Mouse (Mus musculus): ENCODE measurements around the gene St6gal2.
A peak's percentile ranks its signal among the peaks of the same experiment; 100 is the strongest.

The St6gal2 gene

DNA sequence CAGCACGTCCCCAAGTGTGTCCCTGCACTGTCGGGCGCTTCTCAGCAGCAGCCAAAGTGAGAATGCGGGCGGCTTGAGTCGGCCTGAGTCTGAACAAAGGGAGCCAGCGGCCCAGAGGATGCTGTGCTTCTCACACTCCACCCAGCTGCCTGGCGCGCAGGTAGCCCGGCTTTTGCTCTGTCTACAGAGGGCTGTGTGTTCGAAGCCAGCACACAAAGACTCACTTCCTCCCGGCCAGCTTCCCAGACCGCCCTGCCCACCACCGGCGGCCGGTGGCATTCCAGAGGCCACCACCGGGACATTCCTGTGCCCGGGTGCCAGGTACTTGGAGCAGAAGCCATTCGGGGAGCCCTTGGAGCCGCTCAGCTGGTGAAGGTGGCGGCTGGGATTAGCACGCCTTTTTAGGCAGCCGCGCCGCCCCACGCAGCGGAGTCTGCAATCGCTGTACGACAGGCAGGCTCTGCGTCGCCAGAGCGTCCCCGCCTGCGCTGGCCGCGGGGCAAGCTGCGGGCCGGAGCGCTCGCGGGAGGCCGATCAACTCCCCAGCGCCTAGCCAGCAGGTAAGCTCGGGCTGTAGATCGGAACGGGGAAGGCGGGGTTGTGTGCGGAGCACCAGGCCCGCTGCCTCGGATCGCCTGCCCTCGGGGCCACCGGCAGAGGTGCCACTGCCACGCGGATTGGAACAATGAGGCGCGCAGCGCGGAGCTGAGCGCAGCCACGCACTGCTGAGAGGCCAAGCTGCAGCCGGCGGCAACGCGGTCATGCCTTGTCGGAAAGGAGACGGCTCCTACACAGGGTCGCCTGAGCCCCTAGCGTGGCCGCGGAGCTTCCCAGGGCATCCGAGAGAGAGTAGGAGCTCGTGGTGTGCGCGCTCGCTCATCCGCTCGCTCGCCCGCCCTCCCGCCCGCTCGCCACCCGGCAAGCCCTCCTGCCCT is at the start of gene St6gal2:
Gene St6gal2 (plus strand): TSS at position 133 of the 935 bp plus-strand sequence.
- peak; percentile 81 to 83 for DNase-seq (ENCODE audit: low spot score in 2 of 2)

DNA sequence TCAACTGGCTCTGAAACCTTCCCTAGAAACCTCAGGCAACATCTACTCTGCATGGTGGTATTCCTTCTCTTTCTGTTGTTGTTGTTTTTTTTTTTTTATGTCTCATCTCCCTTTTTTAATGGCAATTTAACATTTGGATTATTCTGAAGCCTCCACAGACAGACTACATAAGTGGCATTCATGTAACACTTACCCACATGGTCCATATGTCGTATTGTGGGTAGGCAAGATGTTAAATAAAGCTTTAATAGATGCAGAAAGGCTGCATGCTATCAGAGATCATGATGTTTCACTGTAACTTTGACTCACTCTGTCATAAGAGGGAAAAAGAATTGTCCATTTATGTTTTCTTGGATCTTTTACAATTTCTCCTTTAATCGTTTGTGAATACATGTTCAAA is 39.1 kb upstream of the St6gal2 start:
- no peak for DNase-seq (ENCODE audit: low spot score in 2 of 2)

DNA sequence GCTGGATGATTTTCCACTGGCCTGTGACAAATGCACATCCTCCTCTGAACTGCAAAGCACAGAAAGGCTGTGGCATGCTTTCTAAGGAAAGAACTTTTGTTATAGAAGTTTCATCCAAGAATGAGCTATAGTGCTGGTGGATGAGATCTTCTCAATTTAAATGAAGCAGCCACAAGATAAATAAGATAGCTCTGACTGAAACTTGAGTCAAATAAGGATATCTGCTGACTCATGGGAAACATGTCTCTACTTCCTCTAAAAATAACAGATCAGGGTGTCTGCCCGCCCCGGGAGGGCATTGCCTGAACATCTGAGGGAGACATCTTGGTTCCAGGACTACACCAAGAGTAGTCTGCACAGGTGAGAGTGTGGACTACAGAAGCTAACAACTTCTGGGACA is 28.7 kb upstream of the St6gal2 start:
- no peak for DNase-seq (ENCODE audit: low spot score in 2 of 2)

DNA sequence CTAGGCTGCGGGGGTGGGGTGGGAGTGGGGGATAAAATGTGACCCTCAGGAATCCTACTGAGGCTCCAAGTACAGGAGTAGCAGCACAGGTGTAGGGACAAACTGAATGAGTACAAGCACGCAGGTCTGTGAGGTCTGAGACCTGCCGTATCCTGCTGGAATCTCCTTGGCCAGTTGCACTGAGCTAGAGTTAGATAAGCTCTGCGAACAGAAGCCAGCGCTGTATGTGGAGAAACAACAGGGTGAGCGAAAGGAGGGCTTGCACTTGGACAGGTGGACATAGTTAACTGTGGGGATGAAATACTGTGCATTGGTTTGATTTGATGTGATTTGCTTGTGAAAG is 974 bp downstream of the St6gal2 start:
- peak in 1 of 2 experiments; percentile 30 for DNase-seq (ENCODE audit: low spot score in 2 of 2)

DNA sequence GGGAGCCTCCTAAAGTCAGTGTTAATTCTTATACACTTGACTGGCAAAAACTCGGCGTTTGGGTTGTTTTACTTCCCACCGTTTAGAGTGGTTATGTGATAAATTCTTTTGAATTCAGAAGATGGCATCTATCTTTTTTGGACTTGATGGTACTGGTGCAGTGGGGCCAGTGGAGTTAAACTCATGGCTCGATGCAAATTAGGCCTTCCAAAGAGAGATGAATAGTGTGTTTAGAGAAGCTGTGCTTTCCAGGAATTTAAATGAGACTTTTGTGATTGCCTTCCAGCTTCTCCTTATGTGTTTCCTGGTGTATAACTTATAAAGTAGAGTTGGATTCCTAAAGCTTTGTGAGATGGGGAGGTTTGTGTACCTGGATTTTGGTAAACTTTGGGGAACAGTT is 1.5 kb downstream of the St6gal2 start:
- no peak for DNase-seq (ENCODE audit: low spot score in 2 of 2)

DNA sequence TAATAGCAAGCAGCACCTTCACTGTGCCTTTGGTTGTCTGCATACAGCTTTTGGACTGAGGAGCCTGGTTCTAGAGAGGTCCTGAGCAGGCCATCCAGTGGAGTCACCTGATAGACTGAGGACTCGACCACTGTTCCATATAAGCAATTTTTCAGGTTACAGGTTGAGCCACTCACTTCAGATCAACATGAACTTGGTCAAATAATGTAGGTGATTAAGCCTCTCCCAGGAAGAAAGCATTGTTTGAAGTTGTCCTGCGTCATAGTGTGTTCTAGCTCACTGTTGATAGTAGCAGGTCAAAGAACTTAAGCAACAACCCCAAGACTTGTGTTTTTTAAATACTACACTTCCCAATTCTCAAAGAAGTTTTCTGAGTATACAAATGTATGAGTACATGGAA is 5.8 kb downstream of the St6gal2 start:
- DNase-seq (ENCODE audit: low spot score in 2 of 2), result no peak

DNA sequence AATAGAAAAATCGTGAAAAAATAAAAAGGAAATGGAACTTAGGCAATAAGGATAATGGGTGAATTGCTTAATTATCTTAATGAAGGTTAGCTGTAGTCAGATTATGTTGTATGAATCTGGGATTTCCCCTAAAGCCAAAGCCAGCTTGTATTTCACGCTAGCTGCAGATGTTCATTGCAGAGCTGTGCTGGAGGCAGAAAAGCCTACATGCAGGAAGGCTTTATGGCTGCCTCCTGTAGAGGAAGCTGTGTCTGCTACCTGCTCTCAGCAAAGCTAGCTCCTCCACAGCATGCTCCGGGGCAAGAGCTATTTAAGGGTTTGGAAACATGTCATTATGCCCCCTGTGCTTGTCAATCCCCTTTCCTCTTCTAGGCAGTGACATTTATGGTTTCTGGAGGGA is 9.3 kb downstream of the St6gal2 start:
- DNase-seq (ENCODE audit: low spot score in 2 of 2), result no peak

DNA sequence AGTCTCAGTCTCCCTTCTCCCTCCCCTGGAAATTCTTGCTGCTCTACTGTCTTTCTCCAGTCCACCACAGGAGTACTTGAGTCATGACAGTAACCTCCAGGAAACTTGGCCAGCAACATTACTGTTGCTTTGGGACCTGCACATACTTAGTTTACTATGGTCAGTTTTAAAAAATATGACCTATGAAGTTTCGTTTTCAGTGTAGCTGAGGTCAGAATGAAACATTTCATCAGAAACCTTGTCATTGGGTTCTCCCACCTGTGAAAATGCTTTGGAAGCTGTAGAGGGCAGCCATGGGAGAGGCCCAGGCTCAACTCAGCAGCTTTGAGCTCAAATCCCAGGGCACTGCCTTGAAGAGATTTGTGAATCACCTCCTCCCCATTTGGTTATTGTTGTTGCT is 15.0 kb downstream of the St6gal2 start:
- no peak for DNase-seq (ENCODE audit: low spot score in 2 of 2)

DNA sequence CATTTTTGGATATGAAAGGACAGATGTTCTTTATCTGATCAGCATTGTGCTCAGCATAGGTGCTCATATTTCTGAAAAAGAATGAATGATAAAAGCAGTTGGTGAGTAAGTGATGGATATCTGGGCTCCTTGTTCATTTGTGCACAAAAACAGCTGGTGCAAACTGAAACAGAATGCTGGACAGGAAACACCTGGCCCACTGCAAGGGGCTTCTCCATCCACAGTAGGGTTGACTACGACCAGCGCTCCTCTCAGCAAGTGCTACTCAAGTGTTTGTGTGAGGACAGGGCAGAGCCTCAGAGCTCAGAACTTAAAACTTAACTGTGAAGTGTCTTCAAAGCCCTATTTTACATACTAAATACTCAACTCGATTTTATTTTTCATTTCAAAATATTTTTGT is 22.4 kb downstream of the St6gal2 start:
- DNase-seq (ENCODE audit: low spot score in 2 of 2), result no peak

DNA sequence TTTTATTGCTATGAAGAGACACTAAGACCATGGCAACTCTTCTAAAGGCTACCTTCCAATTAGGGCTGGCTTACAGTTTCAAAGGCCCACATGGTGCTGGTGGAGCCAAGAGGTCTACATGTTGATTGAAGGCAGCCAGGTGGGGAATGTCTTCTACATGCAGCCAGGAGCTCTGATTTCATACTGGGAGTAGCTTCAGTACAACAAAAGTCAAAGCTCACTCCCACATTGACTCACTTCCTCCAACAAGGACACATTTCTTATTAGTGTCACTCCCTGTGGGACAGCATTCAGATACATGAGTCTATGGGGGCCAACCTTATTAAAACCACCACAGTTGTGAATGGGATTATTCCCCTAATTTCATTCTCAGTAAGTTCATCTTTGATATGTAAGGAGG is 23.8 kb downstream of the St6gal2 start:
- DNase-seq (ENCODE audit: low spot score in 2 of 2), result no peak

DNA sequence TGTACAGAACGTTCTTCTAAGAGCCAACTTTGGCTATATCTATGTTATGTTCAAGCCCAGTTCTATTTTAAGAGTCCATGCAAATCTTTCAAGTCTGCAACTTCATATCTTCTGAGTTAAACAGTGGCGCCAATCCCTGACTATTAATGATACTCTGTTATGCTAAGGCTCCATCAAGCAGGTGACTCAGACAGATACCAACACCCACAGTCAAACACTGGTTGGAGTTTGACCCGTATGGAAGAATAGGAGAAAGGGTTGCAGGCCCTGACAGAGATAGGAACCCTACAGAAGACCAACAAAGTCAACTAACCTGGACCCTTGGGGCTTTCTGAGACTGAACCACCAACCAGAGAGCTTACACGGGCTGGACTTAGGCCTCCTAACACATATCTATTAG is 30.8 kb downstream of the St6gal2 start:
- DNase-seq (ENCODE audit: low spot score in 2 of 2), result no peak

DNA sequence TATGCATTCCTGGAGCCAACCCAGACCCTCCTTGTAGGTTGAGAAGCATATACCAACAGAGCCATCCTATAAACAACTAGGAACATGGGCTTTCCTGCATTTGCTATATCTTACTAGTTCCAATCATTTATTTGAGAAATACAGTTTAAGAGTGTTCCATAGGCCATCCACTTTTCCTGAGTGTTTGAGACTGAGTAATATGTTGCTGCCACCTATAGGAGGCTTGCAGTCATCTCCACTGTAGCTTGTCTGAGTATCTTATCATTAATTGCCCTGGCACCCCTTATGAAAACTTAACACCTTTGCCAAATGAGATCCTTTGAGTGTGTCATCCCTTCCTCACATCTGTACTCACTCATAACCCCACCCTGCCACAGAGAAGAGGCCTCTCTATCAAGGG is 32.2 kb downstream of the St6gal2 start:
- no peak for DNase-seq (ENCODE audit: low spot score in 2 of 2)

DNA sequence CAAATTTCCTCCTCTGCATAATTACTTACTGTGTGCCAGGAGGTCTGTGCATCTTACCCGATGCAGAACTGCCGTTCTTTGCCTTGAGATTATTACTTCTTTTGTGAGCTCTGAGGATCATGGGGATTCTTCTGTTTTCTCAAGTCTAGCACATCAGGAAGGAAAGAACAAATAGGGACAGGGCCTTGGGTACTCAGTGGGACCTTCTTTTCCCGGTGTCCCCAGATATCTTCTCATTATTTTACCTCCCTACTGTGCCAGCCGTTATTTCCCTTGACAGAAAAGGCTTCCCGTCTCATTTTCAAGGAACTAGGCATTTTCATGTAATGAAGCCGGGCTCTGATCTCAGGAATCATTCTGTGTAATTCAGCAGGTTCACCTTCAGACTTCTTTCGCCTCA is 34.2 kb downstream of the St6gal2 start:
- no peak for DNase-seq (ENCODE audit: low spot score in 2 of 2)

DNA sequence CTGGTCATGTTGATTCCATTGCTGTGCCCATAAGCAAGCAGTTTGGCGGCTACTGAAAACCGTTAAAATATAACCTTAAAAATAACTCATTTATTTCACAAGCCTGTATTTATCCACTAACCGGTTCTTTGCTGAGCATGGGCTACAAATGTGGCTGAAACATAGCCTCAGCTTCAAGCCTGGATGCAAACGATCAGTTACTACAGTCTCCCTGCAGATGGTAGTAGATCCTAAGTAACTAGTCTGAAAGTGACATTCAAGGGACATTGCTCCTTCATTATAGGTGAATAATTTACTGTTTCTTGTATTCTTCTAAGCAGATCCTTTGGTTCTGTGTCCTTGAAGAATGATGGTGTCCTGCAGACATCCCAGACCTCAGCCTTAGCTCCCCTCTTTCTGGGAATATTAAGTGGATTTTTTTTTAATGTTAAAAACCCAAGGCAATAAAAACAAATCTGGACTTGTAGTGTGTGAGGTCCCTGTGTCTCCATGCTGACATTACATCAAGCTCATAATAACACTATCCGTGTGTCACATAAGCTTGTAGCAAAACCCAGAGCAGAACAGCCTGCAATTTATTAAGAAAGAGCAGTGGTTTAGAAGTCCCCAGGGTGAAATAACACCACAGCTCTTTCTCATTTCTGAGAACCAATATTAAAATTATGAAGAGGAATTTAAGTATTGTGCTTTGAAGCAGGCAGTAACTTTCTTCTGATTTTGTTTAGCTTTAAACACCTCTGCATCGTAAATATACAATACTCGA is 39.1 kb downstream of the St6gal2 start:
- DNase-seq (ENCODE audit: low spot score in 2 of 2), result no peak

DNA sequence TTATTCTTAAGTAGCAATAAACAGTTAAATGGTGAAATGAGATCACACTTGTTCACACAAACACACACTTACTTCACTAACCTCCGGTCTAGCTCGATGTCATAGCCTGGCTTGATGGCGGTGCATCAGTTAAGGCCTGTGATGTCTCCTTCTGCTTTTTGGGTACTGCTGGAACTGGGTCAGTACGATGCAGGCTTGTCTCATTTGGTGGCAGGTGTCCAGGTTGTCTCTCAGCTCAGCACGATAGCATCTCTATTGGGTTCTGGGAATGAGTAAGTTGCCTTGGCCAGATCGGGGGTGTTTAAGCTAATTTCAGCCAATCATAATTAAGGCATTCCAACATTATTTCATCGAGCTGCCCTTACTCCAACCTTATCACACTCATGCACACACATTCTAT is 86.7 kb downstream of the St6gal2 start:
- no peak for DNase-seq (ENCODE audit: low spot score in 2 of 2)

DNA sequence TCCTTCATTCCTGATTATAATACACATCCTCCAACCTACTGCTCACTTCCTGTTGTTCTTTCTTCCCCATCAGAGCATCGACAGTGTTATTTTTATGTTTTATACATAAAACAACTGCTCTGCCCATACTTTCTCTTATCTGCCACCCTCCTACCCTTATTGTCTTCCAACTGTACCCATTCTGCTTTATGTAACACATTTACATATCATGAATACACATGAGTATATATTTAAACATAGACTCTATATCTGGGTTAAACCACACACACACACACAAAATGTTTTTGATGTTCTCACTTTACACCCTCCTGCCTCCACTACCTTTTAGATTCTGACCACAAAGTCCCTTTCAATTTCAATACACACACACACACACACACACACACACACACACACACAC is 103.3 kb downstream of the St6gal2 start:
- no peak for DNase-seq (ENCODE audit: low spot score in 2 of 2)

DNA sequence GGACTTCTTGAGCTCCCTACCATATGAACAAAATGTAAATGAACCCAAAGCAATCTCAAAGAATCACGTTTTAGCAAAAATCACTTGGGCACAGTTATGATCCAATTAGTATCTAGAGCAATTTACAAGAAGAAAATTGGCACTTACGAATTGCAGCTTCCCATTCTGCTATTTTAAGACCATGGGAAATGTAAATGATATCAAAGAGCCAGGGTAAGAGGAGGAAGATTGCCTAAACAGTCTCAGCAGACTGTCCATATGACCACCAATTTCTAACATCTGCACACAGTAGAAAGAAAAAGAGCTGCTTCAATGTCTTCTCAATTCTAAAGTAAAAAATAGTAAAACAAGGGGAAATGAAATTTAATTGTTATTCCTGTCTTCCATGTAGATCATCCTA is 116.6 kb downstream of the St6gal2 start:
- no peak for DNase-seq (ENCODE audit: low spot score in 2 of 2)

Measured in right cerebral cortex, postnatal 10 days (tissue).